Mouse (Mus musculus) heart, postnatal 0 days (tissue): Measurements from ENCODE around the gene Cxcl10. TPM values are rescaled to one million over a fixed set of nuclear protein-coding genes. Genes with fewer than 3 reads are reported as not detected.
"Not testable (repeated sequence)": the region's sequence is repeated elsewhere in the genome, so short reads cannot be mapped to it uniquely, and the experiment has no call there.

Experiments used
- ATAC-seq: fragments of 200-750 bp; cut with Nextera tagmentation; 2 replicates; pipeline ENCODE4 v1.8.0; 2017; ENCODE audit warnings: low read depth, moderate number of reproducible peaks, moderate library complexity; ENCODE audit not compliant: insufficient read depth
- DNase-seq: peaks from one replicate; pipeline ENCODE4 v3.0.0-alpha.2; 2016; ENCODE audit warnings: low spot score
- H3K27ac ChIP-seq: fragments of 300-500 bp; sonication (generic); 2 replicates; pipeline ENCODE4 v1.5.1; 2014; ENCODE audit warnings: low read depth, mild to moderate bottlenecking
- H3K27me3 ChIP-seq: fragments of 300-500 bp; sonication (generic); 2 replicates; pipeline ENCODE4 v1.6.1; 2014; ENCODE audit warnings: low read length, mixed read lengths; ENCODE audit not compliant: control insufficient read depth, insufficient read depth
- H3K36me3 ChIP-seq: fragments of 300-500 bp; sonication (generic); replicated peaks from 2 replicates; pipeline ENCODE4 v1.6.1; 2014; ENCODE audit warnings: low read length, mixed read lengths; ENCODE audit not compliant: control insufficient read depth, insufficient read depth
- H3K4me1 ChIP-seq: fragments of 300-500 bp; sonication (generic); 2 replicates; pipeline ENCODE4 v1.6.1; 2014; ENCODE audit warnings: antibody characterized with exemption; ENCODE audit not compliant: control insufficient read depth, insufficient read depth
- H3K4me2 ChIP-seq: fragments of 300-500 bp; sonication (generic); 2 replicates; pipeline ENCODE4 v1.6.1; 2014; ENCODE audit warnings: low read depth, mild to moderate bottlenecking, low read length, moderate library complexity
- H3K4me3 ChIP-seq: fragments of 300-500 bp; sonication (generic); 2 replicates; pipeline ENCODE4 v1.5.1; 2014; ENCODE audit warnings: low read depth, low read length
- H3K9ac ChIP-seq: fragments of 300-500 bp; sonication (generic); replicated peaks from 2 replicates; pipeline ENCODE4 v1.6.1; 2014; ENCODE audit warnings: low read depth, low read length, mixed read lengths
- H3K9me3 ChIP-seq: fragments of 300-500 bp; sonication (generic); replicated peaks from 2 replicates; pipeline ENCODE4 v1.6.1; 2016; ENCODE audit warnings: low read length; ENCODE audit not compliant: control insufficient read depth
- CTCF ChIP-seq: IDR thresholded peaks from 2 replicates; pipeline ENCODE4 v1.5.1; 2016; ENCODE audit warnings: antibody characterized with exemption, control low read depth, low read depth
- EP300 ChIP-seq: IDR thresholded peaks from 2 replicates; pipeline ENCODE4 v1.6.1; 2016; ENCODE audit warnings: antibody characterized with exemption, low read depth
- WGBS: fragments of 180-500 bp; shearing (Covaris S2); extraction: QIAGEN DNeasy Blood & Tissue Kit; methylation state at CpG from one replicate; pipeline ENCODE4 v1.1.7; 2014; 5-methylcytosine and 5-hydroxymethylcytosine counted together
- polyA plus RNA-seq: library from polyadenylated mRNA; unstranded; fragments of >200 nt; fragmentation: Nextera tagmentation; extraction: Ambion mirVana; gene quantifications from 2 replicates; pipeline ENCODE4 v1.2.1, GENCODE M21; 2015
- total RNA-seq: library from RNA; depleted of rRNA; stranded (reverse); fragments of >200 nt; gene quantifications from 2 replicates; pipeline ENCODE4 v1.2.3, GENCODE M21; 2014; ENCODE audit warnings: low replicate concordance

The Cxcl10 gene
- total and polyA plus RNA-seq, 2 experiments from 2014 or later = 0.56 to 9.7 TPM

GRCm38 (mm10) chr5:92363179-92363578 lies 14.5 kb upstream of the Cxcl10 start:
- 9% methylated on average over 4 of the region's 4 CpGs for WGBS
- Histone ChIP-seq H3K27me3 (no peaks in the 10 kb centered on the region), H3K27ac (no peak overlapping the region), H3K36me3 (no peaks in the 10 kb centered on the region), H3K4me3 (no peak overlapping the region), H3K4me1 (peaks cover 5% of the 10 kb centered on the region; the same call in 1 of the 2 replicates), H3K4me2 (no peak overlapping the region), H3K9ac (no peak overlapping the region), H3K9me3 (no peaks in the 10 kb centered on the region)
- no peak for ATAC-seq
- no peak for TF ChIP-seq CTCF
- no peak for TF ChIP-seq EP300
- DNase-seq = no peak

DNA sequence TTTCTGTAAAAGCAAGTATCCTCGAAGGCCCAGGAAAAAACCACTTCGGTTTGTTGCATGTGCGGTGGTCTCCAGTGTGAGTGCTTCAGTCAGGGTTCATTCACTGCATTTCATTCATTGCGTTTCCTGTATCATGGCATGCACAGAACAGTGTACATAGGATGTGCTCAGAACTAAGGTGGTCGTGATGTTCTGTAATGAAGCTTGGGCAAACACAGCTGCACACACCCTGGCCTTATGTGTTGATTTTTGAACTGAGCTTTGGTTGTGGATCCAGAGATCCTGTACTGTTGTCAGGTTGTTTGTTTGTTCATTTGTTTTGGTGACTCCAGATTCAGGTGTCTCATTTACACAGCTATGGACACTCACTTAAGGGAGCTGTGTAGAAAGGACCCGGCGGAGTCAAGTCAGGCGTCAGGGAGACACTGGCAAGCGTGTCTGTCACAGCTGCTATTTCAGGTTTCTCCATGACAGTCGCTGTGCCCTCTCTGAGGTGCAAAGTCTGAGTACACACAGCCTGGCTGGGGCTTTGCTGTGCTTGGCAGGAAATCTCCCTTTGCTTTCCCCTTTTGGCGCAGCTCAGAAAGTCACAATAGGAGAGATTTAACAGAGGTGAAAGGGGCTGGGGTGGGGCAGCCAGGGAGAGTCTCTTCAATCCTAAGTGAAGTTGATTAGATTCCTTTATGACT lies 10.2 kb upstream of the Cxcl10 start:
- H3K9ac ChIP-seq = no peak overlapping the region
- TF ChIP-seq CTCF (no peak), EP300 (no peak)
- no peak overlapping the region for H3K4me3 ChIP-seq
- WGBS = 59% methylated on average over 11 of the region's 11 CpGs
- no peaks in the 10 kb centered on the region for H3K4me1 ChIP-seq
- DNase-seq (no peak), ATAC-seq (no peak)
- H3K36me3 ChIP-seq = no peaks in the 10 kb centered on the region
- H3K4me2 ChIP-seq = no peak overlapping the region
- H3K27me3 ChIP-seq = no peaks in the 10 kb centered on the region
- H3K27ac ChIP-seq = no peak overlapping the region
- H3K9me3 ChIP-seq = no peaks in the 10 kb centered on the region

- Histone ChIP-seq H3K4me1 (no peaks in the 10 kb centered on the region; the same call in 1 of the 2 replicates), H3K9me3 (no peaks in the 10 kb centered on the region), H3K9ac (no peak overlapping the region), H3K4me2 (no peak overlapping the region), H3K27me3 (no peaks in the 10 kb centered on the region), H3K4me3 (no peak overlapping the region), H3K36me3 (no peaks in the 10 kb centered on the region), H3K27ac (no peak overlapping the region)
- WGBS = 13% methylated on average over 11 of the region's 12 CpGs
- DNase-seq (peak; percentile 51), ATAC-seq (peak; percentile 59; the same call in 1 of the 2 replicates)
- TF ChIP-seq CTCF (no peak), EP300 (no peak)
Observed at GRCm38 (mm10) chr5:92358033-92358432, 9.3 kb upstream of the Cxcl10 start.

- ATAC-seq (peak; percentile 82), DNase-seq (peak; percentile 79)
- H3K27me3 ChIP-seq = no peaks in the 10 kb centered on the region
- no peak for TF ChIP-seq EP300
- TF ChIP-seq CTCF = no peak
- H3K4me1 ChIP-seq = peaks cover 3% of the 10 kb centered on the region; the same call in 1 of the 2 replicates
- H3K36me3 ChIP-seq = no peaks in the 10 kb centered on the region
- no peaks in the 10 kb centered on the region for H3K9me3 ChIP-seq
- peak overlapping the region; percentile 47 for H3K9ac ChIP-seq
- H3K4me3 ChIP-seq = peak overlapping the region; percentile 62
- WGBS = 12% methylated on average over 11 of the region's 11 CpGs
- H3K27ac ChIP-seq = peak overlapping the region; percentile 74
- H3K4me2 ChIP-seq = peak overlapping the region; percentile 64
Observed at GRCm38 (mm10) chr5:92353517-92353916, 4.8 kb upstream of the Cxcl10 start.

GRCm38 (mm10) chr5:92352716-92353115 lies 4.0 kb upstream of the Cxcl10 start:
- WGBS = 37% methylated on average over 4 of the region's 4 CpGs
- not testable (repeated sequence) for H3K36me3 ChIP-seq, ATAC-seq, H3K4me3 ChIP-seq, H3K9me3 ChIP-seq, H3K4me1 ChIP-seq, DNase-seq, H3K27me3 ChIP-seq
- Histone ChIP-seq H3K4me2 (peak overlapping the region; percentile 64), H3K27ac (peak overlapping the region; percentile 74), H3K9ac (0 out of 2 replicates have a peak overlapping the region, but pooled peaks have one; percentile 47)

- peaks cover 7% of the 10 kb centered on the region; the same call in 1 of the 2 replicates for H3K4me1 ChIP-seq
- no peak for TF ChIP-seq EP300
- no peak for TF ChIP-seq CTCF
- no peak overlapping the region for H3K4me2 ChIP-seq
- H3K27me3 ChIP-seq = 0 out of 2 replicates have a peak, but pooled peaks cover 5% of the 10 kb centered on the region
- H3K4me3 ChIP-seq = no peak overlapping the region
- DNase-seq (no peak), ATAC-seq (no peak)
- WGBS = 73% methylated on average over 7 of the region's 7 CpGs
- no peaks in the 10 kb centered on the region for H3K9me3 ChIP-seq
- no peaks in the 10 kb centered on the region for H3K36me3 ChIP-seq
- H3K27ac ChIP-seq = no peak overlapping the region
- H3K9ac ChIP-seq = no peak overlapping the region
Observed at GRCm38 (mm10) chr5:92349731-92350130, 1.0 kb upstream of the Cxcl10 start.
